Mouse (Mus musculus) layer of hippocampus, adult 8-10 months (tissue): ENCODE results near the gene Msi2. TPM values are rescaled to one million over a fixed set of nuclear protein-coding genes. Genes with fewer than 3 reads are reported as not detected.

ENCODE experiments used
- DNase-seq, 2 experiments: peaks; one replicate each; pipeline ENCODE4 v3.0.0; 2022; ENCODE audit warnings: low spot score in 2 of 2
- total RNA-seq, 4 experiments: library from RNA; stranded (reverse); gene quantifications; 2 replicates each; pipeline ENCODE4 v1.2.4; 2022

Msi2 gene
- total RNA-seq, 4 experiments from 2014 or later = 102 to 121 (median 109) TPM

DNA sequence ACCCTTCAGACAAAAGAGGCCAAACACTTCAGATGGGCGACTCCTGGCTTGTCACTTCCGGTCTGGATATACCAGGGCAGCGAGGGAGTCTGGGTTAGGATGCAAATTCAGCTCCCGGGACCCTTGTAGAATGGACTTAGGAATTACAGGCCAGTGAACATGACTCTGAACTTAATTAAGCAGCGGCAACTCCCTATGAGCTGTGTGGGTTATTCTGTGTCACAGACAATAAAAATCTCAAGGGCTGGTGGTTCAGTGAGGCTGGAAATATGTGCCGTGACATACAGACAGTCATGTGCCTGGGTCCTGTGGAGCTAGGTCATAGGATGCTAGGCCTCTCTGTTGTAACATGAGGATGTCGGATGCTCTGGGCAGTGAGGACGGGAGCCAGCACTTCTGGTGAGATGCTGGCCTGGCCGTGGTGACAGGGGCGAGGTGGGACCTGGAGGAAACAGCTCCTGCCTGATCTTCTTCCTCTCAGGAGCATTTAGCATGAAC, 261.0 kb downstream of the Msi2 start:
- DNase-seq = no peak

DNA sequence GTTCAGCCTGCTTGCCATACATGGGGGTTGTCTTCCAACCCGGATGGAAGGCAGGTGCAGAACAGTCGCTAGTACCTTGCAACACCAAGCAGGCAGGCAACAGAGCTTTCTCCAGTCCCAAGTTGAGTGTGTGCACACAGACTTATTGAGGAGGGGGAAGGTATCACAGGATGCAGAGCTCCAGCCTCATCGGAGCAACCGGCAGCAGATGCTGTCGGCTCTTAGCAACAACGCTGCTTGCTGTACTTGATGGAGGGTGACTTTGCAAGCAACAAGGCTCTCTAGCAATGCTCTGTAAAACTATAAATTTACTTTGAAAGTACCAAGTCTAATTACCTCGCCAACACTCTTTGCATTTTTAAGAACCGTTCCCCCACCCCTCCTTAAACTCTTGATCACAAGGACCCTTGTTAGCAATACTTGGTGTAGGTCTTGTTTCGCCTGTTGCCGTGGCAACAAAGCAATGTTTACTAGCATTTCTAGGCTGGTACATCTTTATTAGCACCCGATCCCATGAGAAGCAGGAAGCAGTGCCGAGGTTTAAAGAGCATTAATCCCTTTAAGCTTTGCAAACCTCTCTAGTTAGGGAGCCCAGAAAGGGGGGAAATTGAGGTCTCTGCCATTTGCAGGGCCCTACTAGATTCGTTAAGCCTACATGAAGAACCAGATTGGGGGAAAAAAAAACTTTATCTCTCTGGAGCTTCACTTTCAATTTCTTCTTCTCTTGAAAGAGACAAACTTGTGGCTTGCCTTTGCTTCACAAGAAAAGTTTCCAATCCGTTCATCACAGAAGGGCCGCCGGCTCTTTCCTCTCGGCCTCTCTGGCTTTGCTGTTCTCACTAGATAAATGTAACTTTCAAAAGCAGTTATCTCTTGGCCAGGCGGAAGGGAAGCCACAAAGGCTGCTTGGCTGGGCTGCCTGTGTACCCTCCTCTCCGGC, 263.2 kb downstream of the Msi2 start:
- DNase-seq = peak in 1 of 2 experiments; percentile 24

DNA sequence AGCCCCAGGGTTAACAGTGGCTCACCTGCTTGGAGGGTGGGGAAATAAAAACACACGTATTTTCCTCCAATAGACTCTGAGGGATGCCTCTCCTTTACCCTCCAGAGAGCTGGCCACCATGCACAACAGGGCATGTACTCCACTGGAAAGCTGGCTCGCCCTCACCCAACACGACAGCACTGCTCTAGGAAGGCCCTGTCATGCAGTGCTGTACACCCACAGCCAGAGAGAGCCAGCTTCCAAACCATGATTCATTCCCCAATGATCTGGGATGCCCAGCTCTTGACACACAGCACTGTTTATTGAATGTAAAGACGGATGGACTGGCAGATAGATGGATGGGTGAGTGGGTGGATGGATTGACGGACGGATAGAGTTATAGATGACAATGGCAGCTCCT, 269.1 kb downstream of the Msi2 start:
- DNase-seq = no peak

DNA sequence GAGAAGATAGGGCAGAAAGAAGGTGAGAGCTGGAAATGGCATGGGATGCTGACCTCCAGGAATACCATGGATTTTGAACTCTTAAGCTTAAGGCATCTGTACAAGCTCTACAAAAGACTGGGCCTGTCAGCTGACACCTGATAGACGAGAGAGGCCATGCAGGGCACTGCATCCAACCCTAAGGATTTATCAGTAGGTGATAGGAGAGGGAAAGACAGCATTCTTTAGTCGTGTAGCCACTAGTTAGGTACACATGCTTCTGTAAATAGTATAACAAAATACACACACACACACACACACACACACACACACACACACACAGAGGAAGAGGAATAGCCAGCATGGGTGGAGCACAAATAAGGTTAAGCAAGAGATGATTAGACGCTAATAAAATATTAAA, 269.7 kb downstream of the Msi2 start:
- DNase-seq = no peak

DNA sequence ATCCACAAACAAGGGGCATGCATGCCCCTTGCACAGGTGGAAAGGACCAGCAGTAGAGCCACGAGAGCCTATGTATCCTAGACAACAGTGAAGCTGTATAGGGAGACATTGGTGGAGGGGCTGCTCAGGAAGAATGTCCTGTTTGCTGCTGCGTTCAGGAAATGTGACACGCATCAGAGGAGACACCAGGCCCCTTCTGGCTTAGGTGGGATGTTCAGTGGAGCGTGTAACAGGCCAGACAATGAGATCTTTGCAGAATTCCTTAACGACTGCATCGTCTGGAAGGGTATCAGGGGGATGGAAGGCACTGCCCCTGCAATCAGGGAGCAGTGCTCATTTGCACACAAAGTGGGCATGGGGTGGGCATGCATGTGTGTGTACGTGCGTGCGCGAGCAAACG, 271.0 kb downstream of the Msi2 start:
- DNase-seq = no peak

DNA sequence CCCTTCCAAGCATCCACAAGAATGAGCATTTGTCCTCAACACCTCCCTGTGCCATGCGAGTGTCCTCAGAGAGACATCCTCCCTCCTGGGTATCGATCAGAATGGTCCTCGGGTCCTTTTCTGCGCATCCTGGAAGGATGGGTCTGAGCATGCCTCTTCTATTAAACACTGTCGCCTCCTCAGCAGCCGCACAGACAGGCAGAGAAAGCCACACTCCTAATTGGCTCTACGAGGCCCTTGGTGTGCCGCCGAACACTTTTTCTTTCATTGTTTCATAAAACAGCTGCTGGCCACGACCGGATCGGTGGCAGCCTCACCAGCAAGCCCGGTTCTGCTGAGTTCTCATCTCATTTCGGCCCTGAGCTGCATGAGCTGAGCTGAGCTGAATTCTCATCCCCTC, 274.4 kb downstream of the Msi2 start:
- DNase-seq = no peak

DNA sequence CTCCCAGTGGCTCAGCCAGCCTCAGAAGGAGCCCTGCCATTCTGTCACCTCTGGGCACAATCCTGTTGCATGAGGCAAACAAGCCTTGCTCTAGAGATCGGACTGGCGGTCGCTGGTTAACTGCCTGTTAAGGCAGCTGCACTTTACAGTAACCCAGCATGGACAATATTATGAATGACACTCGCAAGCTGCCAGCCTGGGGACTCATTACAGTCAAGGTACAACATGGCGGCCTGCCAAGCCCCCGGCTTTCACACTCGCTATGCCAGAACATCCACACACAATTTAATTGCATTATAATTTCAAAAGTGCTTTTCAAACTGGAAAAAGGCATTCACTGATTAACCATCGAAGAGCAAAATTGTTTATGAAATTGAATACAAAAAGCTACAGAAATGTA, 275.0 kb downstream of the Msi2 start:
- DNase-seq = peak in 1 of 2 experiments; percentile 38

DNA sequence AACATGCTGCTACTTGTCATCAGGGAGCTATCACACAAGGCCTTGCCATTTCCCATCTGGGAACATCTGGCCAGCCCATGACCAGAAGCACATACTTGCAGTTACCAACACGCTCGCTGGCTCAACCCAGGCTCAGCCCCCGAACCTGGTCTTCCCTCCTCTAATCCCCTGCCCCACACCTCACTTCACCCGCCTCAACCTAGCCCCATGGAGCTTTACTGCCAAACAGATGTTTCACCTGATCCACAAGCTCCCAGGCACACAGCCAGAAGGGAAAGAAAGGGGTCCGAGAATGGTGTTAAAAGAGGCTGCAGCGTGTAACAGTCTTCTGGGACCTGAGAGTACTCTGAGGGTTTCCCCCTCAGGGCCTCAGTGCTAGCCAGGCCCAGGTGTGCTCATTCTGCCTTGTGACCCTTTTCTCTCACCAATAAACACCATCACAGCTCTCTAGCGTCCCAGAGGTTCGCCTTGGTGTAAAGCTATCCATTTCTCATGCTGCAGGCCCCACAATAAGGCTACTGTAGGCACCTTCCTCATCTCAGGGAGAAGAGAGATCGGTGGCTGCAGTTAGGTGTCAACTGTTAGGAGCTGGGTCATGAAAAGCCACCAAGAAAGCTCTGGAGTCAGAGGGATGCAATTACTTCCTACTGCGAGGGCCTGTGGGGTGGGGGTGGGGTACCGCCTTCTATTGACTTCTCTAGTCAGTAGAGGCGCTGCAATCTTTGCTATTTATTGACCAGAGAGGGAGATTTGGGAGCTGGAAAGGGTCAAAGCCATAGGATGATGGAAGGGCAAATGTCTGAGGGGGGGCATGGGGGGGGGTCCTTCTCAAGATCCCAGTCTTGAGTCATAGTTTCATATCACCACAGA, 276.2 kb downstream of the Msi2 start:
- DNase-seq = no peak

DNA sequence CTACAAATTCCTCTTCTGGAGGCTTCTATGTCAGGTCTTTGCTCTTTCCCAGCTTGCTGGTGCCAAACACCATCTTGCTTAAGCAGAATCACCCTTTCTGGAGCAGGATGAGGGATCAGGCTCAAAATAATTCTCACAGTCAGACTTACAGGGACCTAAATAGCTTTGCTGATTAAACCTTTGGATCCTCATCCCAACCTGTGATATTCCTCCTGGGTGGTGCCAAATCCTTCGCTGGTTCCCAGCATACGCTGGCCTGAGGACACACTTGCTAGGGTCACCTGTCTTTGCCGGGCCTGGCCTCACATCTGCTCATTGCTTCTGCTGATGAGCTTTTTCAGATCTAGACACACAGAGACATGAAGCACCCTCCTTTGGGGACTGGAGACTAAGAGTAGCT, 279.7 kb downstream of the Msi2 start:
- DNase-seq = no peak

DNA sequence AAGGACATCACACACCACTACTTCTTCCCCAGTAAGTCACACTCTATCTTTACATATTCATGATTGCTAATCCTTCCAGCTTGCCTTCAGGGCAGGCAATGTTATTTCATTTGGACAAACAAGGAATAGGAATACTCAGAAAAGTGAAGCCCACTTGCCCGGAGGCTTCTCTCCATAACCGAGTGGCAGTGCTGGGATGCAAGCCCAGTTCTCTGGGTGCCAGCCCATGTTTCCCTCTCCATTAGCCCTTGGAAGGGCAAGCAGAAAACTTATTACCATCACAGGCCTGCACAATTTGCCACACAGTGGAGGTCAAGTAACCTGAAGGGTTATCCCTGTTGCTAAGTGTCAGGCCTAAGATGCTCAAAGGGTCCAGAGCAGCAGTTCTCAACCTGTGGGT, 281.7 kb downstream of the Msi2 start:
- no peak for DNase-seq

DNA sequence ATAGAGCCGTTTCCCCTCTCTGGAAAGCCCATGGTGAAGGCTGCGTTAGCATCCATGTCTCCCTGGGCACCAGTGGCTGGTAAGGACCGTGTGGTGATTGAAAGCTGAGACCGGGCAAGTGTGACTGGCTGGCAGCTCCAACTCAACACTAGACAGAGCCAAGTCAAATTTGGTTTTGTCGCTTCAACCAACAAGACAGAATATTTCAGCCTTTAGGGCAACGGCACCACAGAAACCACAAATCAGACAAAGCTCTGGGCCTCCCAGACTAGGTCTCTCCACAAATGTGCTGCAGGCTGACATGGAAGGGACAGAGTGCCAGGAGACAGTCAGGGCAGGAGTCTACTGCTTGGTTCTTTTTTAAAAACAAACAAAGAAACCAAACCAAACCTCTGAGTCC, 282.8 kb downstream of the Msi2 start:
- no peak for DNase-seq

DNA sequence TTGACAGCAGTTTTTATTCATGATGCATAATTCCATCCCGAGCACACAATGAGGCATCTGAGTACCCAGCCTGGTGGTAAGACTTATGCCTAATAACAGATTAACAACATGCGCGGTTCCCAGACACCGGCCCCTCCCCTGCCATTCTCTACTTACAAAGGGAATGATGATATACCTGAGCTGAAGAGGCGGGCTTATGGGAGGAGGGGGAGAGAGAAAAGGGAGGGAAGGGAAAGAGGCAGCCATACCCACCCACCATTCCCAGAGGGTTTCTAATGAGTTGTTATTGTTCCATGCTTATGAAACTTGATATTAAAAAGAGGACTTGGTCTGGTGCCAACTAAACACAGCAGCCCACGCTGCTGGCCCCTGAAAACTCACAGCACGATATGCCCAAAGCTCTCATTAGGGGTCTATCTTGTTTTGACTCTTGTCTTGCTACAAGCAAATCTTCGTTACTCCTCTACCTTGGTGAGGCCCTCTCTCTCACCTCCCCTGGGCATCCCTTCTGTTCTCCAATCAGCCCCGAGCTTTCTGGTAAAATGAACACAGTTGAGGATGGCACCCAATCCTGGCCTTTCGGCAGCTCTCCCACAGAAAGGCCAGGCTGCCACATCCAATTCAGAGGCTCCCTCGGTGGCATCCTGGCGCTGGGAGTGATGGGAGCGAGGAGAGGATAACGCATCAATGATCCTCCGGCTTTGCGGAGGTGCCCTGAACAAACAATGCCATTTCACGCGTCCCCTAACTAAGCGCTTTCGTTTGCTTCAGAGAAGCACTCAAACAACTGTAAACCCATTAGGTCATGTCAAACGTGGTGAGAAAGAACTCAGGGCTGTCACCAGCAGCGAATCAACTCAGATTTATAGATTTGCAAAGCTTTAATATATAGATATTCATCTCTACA, 286.7 kb downstream of the Msi2 start:
- DNase-seq = no peak

DNA sequence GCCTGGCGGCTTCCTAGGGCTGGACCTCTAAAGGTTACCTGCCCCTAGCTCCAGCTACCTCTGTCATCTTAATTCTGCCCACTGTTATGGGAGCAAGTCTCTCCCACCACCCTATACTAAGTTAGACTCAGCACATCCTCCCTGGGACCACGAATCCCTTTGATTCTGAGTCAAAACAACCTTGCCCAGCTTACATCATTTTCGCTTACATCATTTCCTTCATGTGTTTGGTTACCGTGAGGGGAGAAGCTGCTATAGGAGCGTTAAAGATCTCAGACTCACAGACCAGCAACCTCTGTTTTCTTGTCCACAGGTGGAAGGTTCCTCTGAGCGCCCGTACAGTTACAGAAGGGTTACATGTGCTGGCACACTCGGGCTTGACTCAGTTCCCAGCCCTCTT, 288.0 kb downstream of the Msi2 start:
- no peak for DNase-seq

DNA sequence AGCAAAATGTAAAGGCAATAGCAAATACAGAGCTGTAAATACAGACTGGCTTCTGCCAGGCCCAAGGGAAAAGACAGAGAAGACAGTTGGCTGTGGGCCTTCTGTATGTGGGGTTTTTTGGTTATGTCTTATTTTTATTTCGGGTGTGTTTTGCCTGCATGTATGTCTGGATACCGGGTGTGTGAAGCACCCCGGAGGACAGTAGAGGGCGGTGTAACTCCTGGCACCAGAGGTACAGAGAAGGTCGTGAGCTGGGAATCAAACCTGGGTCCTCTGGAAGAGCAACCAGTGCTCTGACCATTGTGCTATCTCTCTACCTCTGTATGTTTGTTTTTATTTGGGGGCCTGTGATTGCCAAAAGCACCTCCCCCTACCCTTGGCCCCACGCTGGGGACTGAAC, 288.6 kb downstream of the Msi2 start:
- no peak for DNase-seq

DNA sequence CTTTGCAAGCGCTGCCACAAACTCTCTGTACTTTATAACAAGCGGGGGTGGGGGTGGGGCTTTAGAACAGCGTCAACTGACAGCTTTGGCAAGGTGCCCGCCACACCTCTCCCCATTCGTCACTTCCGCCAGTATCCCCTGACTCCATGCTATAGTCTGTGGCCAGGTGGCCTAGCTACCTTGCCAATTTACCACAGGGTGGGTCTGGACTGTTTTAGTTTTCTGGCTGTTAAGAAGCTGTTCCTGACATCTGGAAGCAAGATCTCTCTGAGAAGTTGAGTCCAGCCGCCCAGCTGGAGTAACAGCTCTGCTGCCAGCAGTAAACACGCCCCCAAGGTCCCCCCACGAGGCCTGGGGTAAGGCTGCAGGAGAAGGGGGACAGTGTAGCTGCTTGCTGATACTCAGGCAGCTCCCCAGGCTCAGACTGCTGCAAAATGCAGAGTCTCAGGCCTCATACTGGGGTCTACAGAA, 292.6 kb downstream of the Msi2 start:
- no peak for DNase-seq

DNA sequence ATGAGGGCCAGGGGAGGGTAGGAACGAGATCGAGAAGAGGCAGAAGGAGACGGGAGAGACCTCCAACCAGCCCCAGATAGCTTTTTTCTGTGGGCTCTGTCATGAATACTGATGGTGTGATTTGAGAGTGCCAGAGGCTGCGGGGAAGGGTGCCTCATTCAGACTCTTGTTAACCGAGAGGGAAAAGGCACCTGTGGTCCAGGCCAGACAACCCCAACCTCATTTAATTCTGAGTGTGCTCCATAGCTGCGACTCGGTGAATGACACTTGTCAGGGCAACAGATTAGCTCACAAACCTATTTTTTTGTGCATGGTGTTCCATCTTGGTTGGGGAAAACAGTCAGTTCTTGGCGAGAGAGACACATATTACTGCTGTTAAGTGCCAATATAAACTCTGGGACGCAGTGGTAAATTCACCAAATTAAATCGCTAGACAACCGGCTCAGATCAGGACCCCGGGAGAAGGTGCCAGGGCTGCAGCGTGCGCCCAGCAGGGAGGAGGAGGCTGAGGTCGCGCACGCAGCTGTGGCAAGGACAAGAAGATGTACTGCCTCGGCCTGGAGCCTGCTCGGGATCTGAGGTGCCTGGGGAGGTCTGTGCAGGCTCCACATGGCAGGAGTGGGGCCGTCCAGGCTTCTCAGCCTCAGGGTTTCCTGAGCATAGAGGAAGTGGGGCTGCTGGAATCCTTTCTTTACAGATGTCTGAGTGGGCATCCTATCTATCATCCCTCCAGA, 294.1 kb downstream of the Msi2 start:
- DNase-seq = no peak

DNA sequence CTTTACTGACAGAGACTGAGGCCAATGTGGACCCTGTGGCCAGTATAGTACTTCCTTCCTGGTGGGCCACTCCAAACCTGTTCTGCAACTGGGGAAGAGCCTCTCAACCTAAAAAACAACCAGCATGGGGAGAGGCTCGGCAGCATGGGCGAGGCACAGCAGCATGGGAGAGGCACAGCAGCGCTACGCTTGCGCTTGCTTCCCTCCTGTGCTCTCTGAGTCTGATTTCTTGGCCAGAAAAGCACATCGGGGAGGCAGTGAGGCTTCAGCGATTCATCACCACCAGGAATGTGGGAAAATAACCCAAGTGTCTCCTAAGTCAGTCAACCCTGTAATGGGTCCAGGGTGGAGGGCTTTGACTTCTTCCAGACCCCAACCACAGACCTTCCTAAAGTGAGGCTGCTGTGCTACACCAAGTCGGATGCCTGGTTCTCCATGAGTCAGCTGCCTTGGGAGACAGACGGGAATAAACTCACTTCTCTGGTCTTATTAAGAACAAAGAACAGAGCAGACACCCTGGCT, 297.2 kb downstream of the Msi2 start:
- DNase-seq = no peak

DNA sequence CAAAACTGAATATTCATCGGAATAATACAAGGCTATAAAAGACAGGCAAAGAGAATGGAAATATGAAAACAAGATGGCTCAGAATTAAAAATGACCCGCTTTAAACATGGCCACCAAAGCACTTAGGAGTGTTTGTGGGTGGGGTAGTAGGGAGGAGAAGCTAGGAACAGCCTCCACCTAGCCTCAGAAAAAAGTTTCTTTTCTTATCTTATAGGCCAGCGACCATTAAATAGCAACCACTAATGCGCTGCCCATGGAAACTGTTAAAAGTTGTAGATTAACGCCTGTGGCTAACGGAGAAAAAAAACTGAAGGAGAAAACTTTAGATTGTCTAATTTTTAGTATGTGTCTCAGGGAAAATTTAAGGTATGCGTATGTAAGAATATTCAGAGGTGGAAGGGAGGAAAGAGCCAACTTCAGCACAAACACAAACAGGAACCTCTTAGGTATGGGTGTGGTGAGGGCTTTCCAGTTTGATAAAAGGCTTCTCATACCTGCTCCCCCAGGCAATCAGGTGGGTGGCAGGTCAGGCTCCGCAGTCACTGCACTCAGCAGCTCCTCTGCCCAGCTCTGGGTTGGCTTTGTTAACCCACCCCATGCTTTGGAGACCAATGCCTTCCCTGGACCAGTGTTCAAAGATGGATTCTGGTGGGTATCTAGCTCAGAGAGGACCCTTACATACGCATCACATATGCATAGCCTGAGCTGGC, 298.5 kb downstream of the Msi2 start:
- DNase-seq = no peak

DNA sequence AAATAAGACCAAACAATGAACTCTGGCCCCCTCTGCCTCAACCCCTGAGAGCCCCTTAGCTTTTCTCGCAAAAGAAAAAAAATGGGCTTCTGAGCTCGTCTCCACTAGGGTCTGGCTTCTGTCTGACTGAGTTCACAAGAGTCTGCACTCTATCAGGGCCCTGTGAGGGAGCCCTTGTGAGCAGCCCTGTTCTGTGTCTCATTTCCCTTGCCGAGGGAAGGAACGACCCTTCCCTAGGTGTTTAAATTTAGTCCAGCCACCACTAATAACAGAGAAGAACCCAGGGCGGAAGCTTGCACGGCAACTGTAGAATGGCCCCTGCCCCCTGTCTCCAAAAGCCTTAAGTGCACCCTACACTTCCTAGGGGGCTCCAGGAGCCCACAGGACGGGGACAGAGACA, 299.2 kb downstream of the Msi2 start:
- DNase-seq = no peak
